Mouse (Mus musculus): ENCODE measurements around the gene Slc16a4. TPM values are rescaled to one million over a fixed set of nuclear protein-coding genes. Genes with fewer than 3 reads are reported as not detected.

Gene Slc16a4
- polyA plus RNA-seq, 1 experiment from 2014 or later, result 2.6 TPM

DNA sequence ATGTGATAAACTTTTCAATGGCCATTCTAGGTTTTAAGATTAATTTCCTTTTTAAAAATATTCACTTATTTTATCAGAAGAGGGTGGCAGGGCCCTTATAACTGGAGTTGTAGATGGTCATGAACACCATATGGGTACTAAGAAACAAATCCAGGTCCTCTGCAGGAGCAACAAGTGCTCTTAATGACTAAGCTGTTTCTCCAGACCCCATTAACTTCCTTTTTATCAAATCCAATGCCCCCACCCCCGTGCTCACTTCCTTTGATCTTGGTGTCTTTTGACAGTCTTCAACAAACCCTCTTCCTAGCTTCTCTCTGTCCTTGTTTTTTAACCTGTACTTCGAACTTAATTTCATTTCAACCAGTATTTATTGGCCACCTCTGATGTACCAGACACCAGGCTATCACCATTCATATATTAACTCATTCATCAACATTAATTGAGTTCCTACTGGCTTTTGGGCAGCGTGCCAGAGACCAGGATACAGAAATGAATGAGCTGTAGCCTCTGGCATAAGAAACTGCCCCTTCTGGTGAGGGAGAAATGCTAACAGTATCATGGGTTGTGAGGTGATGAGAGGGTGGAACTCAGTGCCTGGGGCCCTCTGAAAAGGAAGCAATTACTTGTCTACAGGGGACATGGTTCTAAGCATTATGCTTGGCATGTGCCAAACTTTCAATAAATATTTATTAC lies 54.1 kb downstream of the Slc16a4 start:
- ATAC-seq (ENCODE audit: borderline replicate concordance, extremely low read depth, low FRiP score, low TSS enrichment), result no peak
- 13% methylated on average over 3 of the region's 3 CpGs for WGBS
- H3K27ac ChIP-seq, result no peak overlapping the region

DNA sequence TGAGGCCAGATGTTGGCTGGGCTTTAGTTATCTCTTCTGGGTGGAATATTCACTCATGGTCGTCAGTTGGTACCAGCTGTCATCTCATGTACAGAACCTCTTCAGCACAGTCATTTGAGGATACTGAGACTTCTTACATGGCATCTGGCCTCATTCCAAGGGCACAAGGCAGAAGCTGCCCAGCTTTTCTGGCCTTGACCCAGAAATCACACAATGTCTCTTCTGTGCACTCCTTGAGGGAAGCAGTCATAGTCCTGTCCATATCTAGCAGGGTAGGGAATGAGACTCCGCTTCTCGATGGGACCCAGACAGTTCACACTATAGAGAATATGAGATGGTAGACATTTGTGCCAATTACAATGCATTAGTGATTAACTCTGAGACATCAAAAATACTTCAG lies 58.0 kb downstream of the Slc16a4 start:
- Histone ChIP-seq H3K4me2 (no peak overlapping the region), H3K9ac (no peak overlapping the region), H3K4me3 (no peak overlapping the region), H3K27me3 (no peaks in the 10 kb centered on the region), H3K4me1 (no peaks in the 10 kb centered on the region), H3K9me3 (no peaks in the 10 kb centered on the region), H3K36me3 (no peaks in the 10 kb centered on the region), H3K27ac (no peak overlapping the region)
- no peak for ATAC-seq (ENCODE audit: borderline replicate concordance, extremely low read depth, low FRiP score, low TSS enrichment)
- 67% methylated on average over 3 of the region's 3 CpGs for WGBS

More for the DNA sequence above, 54.1 kb downstream of the Slc16a4 start:
- H3K36me3 ChIP-seq, result no peaks in the 10 kb centered on the region
- no peak overlapping the region for H3K9ac ChIP-seq
- no peaks in the 10 kb centered on the region for H3K4me1 ChIP-seq
- H3K27me3 ChIP-seq, result no peaks in the 10 kb centered on the region
- H3K4me3 ChIP-seq, result no peak overlapping the region
- H3K9me3 ChIP-seq, result no peaks in the 10 kb centered on the region
- no peak overlapping the region for H3K4me2 ChIP-seq

DNA sequence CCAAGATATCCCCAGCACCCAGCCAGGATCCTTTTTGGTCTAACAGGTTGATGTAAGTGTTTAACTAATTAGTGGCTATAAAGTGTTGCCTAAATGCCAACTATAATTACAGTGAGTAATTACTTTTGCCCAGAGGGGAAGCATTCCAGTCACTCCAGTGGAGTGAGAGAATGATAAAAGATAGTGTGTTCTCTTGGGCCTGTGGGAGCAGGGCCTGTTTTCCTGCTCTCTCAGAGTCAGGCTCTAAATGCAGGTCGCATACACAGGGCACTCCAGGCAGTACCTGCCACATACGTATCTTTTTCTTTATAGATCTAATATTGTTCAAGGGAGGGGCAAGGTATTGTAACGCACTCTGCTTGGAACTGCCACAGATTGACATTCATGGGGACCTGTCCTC lies 60.7 kb downstream of the Slc16a4 start:
- Histone ChIP-seq H3K27me3 (no peaks in the 10 kb centered on the region; the same call in 1 of the 2 replicates), H3K27ac (no peak overlapping the region), H3K9me3 (no peaks in the 10 kb centered on the region), H3K4me3 (no peak overlapping the region), H3K4me2 (no peak overlapping the region), H3K9ac (no peak overlapping the region), H3K36me3 (no peaks in the 10 kb centered on the region), H3K4me1 (peaks cover 2% of the 10 kb centered on the region; the same call in 1 of the 2 replicates)
- 64% methylated on average over 3 of the region's 3 CpGs for WGBS
- no peak for ATAC-seq (ENCODE audit: borderline replicate concordance, extremely low read depth, low FRiP score, low TSS enrichment)

DNA sequence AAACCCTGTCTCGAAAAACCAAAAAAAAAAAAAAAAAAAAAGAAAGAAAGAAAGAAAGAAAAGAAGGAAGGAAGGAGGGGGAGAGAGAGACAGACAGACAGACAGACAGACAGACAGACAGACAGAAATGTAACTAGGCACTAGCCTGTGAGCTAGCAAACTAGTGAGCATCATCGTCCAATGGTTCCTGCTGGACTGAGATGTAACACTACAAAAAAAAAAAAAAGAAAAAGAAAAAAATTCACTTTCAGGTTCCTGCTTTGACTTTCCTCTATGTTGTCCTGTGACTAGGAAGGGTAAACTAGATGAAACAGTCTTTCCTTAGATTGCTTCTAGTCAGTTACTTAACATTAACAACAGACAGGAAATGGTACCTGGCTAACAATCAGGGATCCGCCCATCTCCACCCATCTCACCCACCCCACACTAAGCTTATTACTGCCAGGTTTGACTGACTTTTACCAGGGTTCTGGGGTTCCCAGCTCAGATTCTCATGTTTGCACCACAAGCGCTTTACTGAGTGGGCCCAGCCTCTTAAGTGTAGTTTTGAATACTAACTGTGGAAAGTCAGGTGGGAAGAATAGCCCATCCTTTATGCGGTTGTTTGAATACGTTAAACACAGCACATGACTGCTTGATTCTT lies 64.7 kb downstream of the Slc16a4 start:
- WGBS, result 68% methylated on average over 6 of the region's 6 CpGs
- H3K4me2 ChIP-seq, result no peak overlapping the region
- no peak overlapping the region for H3K27ac ChIP-seq
- no peak overlapping the region for H3K9ac ChIP-seq
- peaks cover 5% of the 10 kb centered on the region; the same call in 1 of the 2 replicates for H3K27me3 ChIP-seq
- no peaks in the 10 kb centered on the region for H3K36me3 ChIP-seq
- ATAC-seq (ENCODE audit: borderline replicate concordance, extremely low read depth, low FRiP score, low TSS enrichment), result no peak
- no peaks in the 10 kb centered on the region for H3K9me3 ChIP-seq
- no peak overlapping the region for H3K4me3 ChIP-seq
- H3K4me1 ChIP-seq, result peaks cover 6% of the 10 kb centered on the region; the same call in 1 of the 2 replicates

DNA sequence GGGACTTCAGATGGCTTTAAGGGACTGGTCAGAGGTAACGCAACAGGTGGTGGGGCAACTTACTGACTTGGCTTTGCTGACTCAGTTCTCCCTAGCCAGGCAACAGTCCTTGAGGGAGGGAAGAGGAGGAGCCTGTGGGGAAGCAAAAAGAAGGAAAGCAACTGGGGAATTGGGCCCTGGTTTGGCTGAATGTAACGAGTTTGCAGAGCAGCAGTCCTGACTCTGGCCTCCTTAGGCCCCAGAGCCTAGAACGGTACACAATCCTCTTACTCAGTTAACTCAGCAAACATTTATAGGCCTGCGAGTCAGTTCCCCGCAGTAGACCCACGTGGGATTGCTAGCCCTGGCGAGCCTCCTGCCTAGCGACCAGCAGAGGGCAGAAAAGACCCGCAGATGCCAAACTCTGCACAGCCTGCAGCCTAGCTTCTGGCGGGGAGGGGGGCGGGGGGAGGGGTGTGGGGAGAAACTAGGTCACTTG lies 66.0 kb downstream of the Slc16a4 start:
- Histone ChIP-seq H3K27ac (no peak overlapping the region), H3K9ac (no peak overlapping the region), H3K4me1 (peaks cover 6% of the 10 kb centered on the region; the same call in 1 of the 2 replicates), H3K36me3 (no peaks in the 10 kb centered on the region), H3K27me3 (peaks cover 9% of the 10 kb centered on the region; the same call in 1 of the 2 replicates), H3K9me3 (no peaks in the 10 kb centered on the region), H3K4me3 (no peak overlapping the region), H3K4me2 (peak overlapping the region; percentile 37; the same call in 1 of the 2 replicates)
- WGBS, result under 1% methylated on average over 11 of the region's 11 CpGs
- ATAC-seq (ENCODE audit: borderline replicate concordance, extremely low read depth, low FRiP score, low TSS enrichment), result peak; percentile 85

DNA sequence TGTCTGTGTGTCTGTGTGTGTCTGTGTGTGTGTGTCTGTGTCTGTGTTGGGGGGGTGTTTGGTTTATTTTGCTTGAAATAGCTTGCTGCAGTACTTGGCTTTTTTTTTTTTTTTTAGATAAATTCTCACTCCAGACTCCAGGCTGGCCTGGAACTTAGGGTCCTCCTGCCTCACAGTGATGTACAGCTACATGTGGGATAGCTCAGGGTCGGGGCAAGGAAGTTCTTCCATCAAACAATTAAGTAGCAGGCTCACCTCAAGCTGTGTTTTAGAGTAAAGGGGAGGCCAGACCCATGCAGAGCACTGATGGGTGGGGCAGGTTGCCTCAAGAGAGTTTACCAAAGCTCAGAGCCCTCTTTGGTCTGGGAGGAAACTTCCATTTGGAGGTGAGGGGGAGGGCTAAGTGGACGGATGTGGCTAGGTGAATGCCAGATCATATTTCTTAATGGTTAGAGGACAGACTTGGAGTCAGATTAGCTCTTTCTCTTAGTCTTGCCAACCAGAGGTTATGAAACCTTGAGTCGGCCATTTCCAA lies 66.7 kb downstream of the Slc16a4 start:
- Histone ChIP-seq H3K27ac (no peak overlapping the region), H3K4me1 (peaks cover 6% of the 10 kb centered on the region; the same call in 1 of the 2 replicates), H3K4me2 (no peak overlapping the region), H3K9me3 (no peaks in the 10 kb centered on the region), H3K27me3 (peaks cover 9% of the 10 kb centered on the region; the same call in 1 of the 2 replicates), H3K4me3 (no peak overlapping the region), H3K36me3 (no peaks in the 10 kb centered on the region), H3K9ac (no peak overlapping the region)
- ATAC-seq (ENCODE audit: borderline replicate concordance, extremely low read depth, low FRiP score, low TSS enrichment), result peak; percentile 56
- 40% methylated on average over 3 of the region's 3 CpGs for WGBS

DNA sequence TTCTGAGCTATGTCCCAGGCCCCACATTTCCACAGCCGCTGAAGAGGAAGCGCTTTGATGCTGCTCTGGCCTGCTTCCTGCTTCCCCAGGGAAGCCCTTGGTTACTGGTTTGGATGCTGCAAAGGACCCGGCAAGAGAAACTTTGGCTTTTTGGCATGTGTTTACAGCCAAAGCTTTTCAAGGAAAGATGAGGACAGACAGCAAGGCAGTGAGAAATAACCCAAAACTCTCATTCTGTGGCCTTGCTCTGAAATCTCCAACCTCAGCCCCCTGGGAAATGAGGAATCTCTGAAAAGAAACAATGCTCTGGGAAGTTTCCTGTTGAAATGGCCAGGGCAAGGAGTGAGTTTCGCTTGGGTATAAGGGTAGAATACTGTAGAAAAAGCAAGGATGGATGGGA lies 69.3 kb downstream of the Slc16a4 start:
- Histone ChIP-seq H3K27me3 (peaks cover 9% of the 10 kb centered on the region; the same call in 1 of the 2 replicates), H3K4me3 (no peak overlapping the region), H3K27ac (no peak overlapping the region; the same call in 1 of the 2 replicates), H3K36me3 (no peaks in the 10 kb centered on the region), H3K9me3 (no peaks in the 10 kb centered on the region), H3K4me1 (peaks cover 6% of the 10 kb centered on the region; the same call in 1 of the 2 replicates), H3K4me2 (no peak overlapping the region), H3K9ac (no peak overlapping the region)
- no peak for ATAC-seq (ENCODE audit: borderline replicate concordance, extremely low read depth, low FRiP score, low TSS enrichment)
- WGBS, result 45% methylated on average over 4 of the region's 4 CpGs

Other genes starting within 250 kb of the Slc16a4 start
- gene Kcna2, start 190.1 kb upstream of the Slc16a4 start, polyA plus RNA-seq (2015; fragmentation: Nextera tagmentation; extraction: Ambion mirVana), result 0.47 and 0.61 TPM in 2 replicates
- not detected in 2 replicates for gene Kcna10, start 108.2 kb upstream of the Slc16a4 start, polyA plus RNA-seq (2015; fragmentation: Nextera tagmentation; extraction: Ambion mirVana)
- 93.2 and 98.0 TPM in 2 replicates for gene Cym, start 69.5 kb upstream of the Slc16a4 start, polyA plus RNA-seq (2015; fragmentation: Nextera tagmentation; extraction: Ambion mirVana)
- gene A630076J17Rik, start 60.6 kb upstream of the Slc16a4 start, polyA plus RNA-seq (2015; fragmentation: Nextera tagmentation; extraction: Ambion mirVana), result 0.15 and 0.44 TPM in 2 replicates
- not detected in 2 replicates for gene Prok1, start 51.5 kb upstream of the Slc16a4 start, polyA plus RNA-seq (2015; fragmentation: Nextera tagmentation; extraction: Ambion mirVana)
- gene Lamtor5, start 12.4 kb upstream of the Slc16a4 start, polyA plus RNA-seq (2015; fragmentation: Nextera tagmentation; extraction: Ambion mirVana), result 187 and 188 TPM in 2 replicates
- 15.0 and 15.4 TPM in 2 replicates for gene Rbm15, start 42.4 kb downstream of the Slc16a4 start, polyA plus RNA-seq (2015; fragmentation: Nextera tagmentation; extraction: Ambion mirVana)
- gene Kcnc4, start 168.3 kb downstream of the Slc16a4 start, polyA plus RNA-seq (2015; fragmentation: Nextera tagmentation; extraction: Ambion mirVana), result 0.04 and 0.14 TPM in 2 replicates
- gene Slc6a17, start 226.8 kb downstream of the Slc16a4 start, polyA plus RNA-seq (2015; fragmentation: Nextera tagmentation; extraction: Ambion mirVana), result 2.7 and 2.8 TPM in 2 replicates